Mouse (Mus musculus) ES-Bruce4 (cell line): ENCODE results near the gene Hoga1.

Experiments used
- CTCF ChIP-seq: IDR thresholded peaks from one replicate; pipeline ENCODE4 v1.8.1; 2011; ENCODE audit warnings: low read depth, low read length
- EP300 ChIP-seq: IDR thresholded peaks from 2 replicates; pipeline ENCODE4 v1.6.1; 2011; ENCODE audit warnings: low read depth, low read length; ENCODE audit not compliant: insufficient read depth
- POLR2A ChIP-seq: IDR thresholded peaks from one replicate; pipeline ENCODE4 v1.8.1; 2011; ENCODE audit warnings: low read length; ENCODE audit not compliant: insufficient read depth

- TF ChIP-seq POLR2A (no peak), CTCF (no peak), EP300 (no peak)
Measured at GRCm38 (mm10) chr19:42011123-42011522, 34.3 kb upstream of the Hoga1 start.
